8 mouse cellular contexts compared by ENCODE assay signal in genomic region chr13:100491623-100492022, GRCm38 (mm10). TPM values are rescaled to one million over a fixed set of nuclear protein-coding genes. Genes with fewer than 3 reads are reported as not detected.
A peak's percentile ranks its signal among the peaks of the same experiment; 100 is the strongest.
DNase-seq lines count a peak whose midpoint lies in the region; ATAC-seq and TF ChIP-seq lines count a peak whose summit lies in the region.

No protein-coding gene starts in this region.

- no peak overlapping the region for H3K27ac ChIP-seq in cerebellum, adult 2 months (ENCODE audit: insufficient read depth, low read length)
- H3K27ac ChIP-seq in neural tube, embryonic 11.5 days (ENCODE audit: low read depth, low read length) = no peak overlapping the region
- no peak overlapping the region for H3K27ac ChIP-seq in liver, embryonic 11.5 days (ENCODE audit: low read depth, low read length)
- peak overlapping the region; percentile 83; the same call in 1 of the 2 replicates for H3K27ac ChIP-seq in stomach, postnatal 0 days (replicated peaks)

- no peak for TF ChIP-seq POLR2A in cerebellum, adult 2 months (IDR thresholded peaks at IDR 0.05; ENCODE audit: borderline replicate concordance, insufficient read depth, low read length)

- H3K4me3 ChIP-seq in cerebellum, adult 2 months (replicated peaks; ENCODE audit: insufficient read depth, low read depth, low read length) = peak overlapping the region; percentile 87
- H3K4me3 ChIP-seq in neural tube, embryonic 11.5 days (ENCODE audit: low read depth, low read length) = peak overlapping the region; percentile 84
- H3K4me3 ChIP-seq in liver, embryonic 11.5 days (ENCODE audit: low read depth, low read length) = peak overlapping the region; percentile 89
- peak overlapping the region; percentile 85 for H3K4me3 ChIP-seq in stomach, postnatal 0 days (ENCODE audit: low read depth, low read length)

- no peak for DNase-seq in cerebellum, adult 2 months
- no peak for DNase-seq in cerebellum, postnatal 14 days
- no peak for DNase-seq in neural tube, embryonic 11.5 days (ENCODE audit: low spot score)
- no peak for DNase-seq in neural tube, embryonic 10.5 days (ENCODE audit: extremely low spot score, low spot score)
- DNase-seq in liver, embryonic 11.5 days (ENCODE audit: low spot score) = no peak
- DNase-seq in stomach, postnatal 0 days (ENCODE audit: low spot score) = no peak
- DNase-seq in embryo, embryonic 11 days = no peak
- DNase-seq in cerebellum, adult 8-10 months = no peak

- TF ChIP-seq EP300 in stomach, postnatal 0 days (optimal IDR thresholded peaks at IDR 0.05) = no peak

- WGBS in cerebellum, adult 2 months = 14% methylated on average over 6 of the region's 6 CpGs
- WGBS in neural tube, embryonic 11.5 days = 17% methylated on average over 6 of the region's 6 CpGs
- WGBS in liver, embryonic 11.5 days = 16% methylated on average over 6 of the region's 6 CpGs
- 15% methylated on average over 6 of the region's 6 CpGs for WGBS in stomach, postnatal 0 days

- H3K4me2 ChIP-seq in neural tube, embryonic 11.5 days (ENCODE audit: low read depth) = peak overlapping the region; percentile 67
- H3K4me2 ChIP-seq in liver, embryonic 11.5 days = peak overlapping the region; percentile 85
- H3K4me2 ChIP-seq in stomach, postnatal 0 days (replicated peaks; ENCODE audit: low read depth) = peak overlapping the region; percentile 77

- H3K4me1 ChIP-seq in cerebellum, adult 2 months (ENCODE audit: control insufficient read depth, insufficient read depth, low read length) = no peaks in the 10 kb centered on the region
- no peaks in the 10 kb centered on the region for H3K4me1 ChIP-seq in neural tube, embryonic 11.5 days (ENCODE audit: control insufficient read depth, insufficient read depth, low read length)
- peaks cover 6% of the 10 kb centered on the region; the same call in 1 of the 2 replicates for H3K4me1 ChIP-seq in liver, embryonic 11.5 days (replicated peaks; ENCODE audit: control insufficient read depth, insufficient read depth, low read length)
- no peaks in the 10 kb centered on the region for H3K4me1 ChIP-seq in stomach, postnatal 0 days (replicated peaks; ENCODE audit: control insufficient read depth, insufficient read depth)

- peak overlapping the region; percentile 92 for H3K9ac ChIP-seq in neural tube, embryonic 11.5 days (ENCODE audit: low read length)
- peak overlapping the region; percentile 90 for H3K9ac ChIP-seq in liver, embryonic 11.5 days (ENCODE audit: low read depth, low read length)
- peak overlapping the region; percentile 87 for H3K9ac ChIP-seq in stomach, postnatal 0 days (ENCODE audit: low read length)

- no peaks in the 10 kb centered on the region for H3K9me3 ChIP-seq in neural tube, embryonic 11.5 days (ENCODE audit: control insufficient read depth, low read length)
- H3K9me3 ChIP-seq in liver, embryonic 11.5 days (ENCODE audit: control insufficient read depth, low read length) = no peaks in the 10 kb centered on the region
- no peaks in the 10 kb centered on the region for H3K9me3 ChIP-seq in stomach, postnatal 0 days (ENCODE audit: control insufficient read depth, low read length)

- H3K36me3 ChIP-seq in neural tube, embryonic 11.5 days (ENCODE audit: control insufficient read depth, insufficient read depth, low read length) = peaks cover 2% of the 10 kb centered on the region; the same call in 1 of the 2 replicates
- H3K36me3 ChIP-seq in liver, embryonic 11.5 days (ENCODE audit: control insufficient read depth, insufficient read depth, low read length) = peaks cover 11% of the 10 kb centered on the region
- peaks cover 1% of the 10 kb centered on the region for H3K36me3 ChIP-seq in stomach, postnatal 0 days (ENCODE audit: control insufficient read depth, insufficient read depth, low read length)

- no peak for TF ChIP-seq CTCF in cerebellum, adult 2 months (IDR thresholded peaks at IDR 0.05; ENCODE audit: borderline replicate concordance, insufficient read depth, low read depth, low read length)
- TF ChIP-seq CTCF in stomach, postnatal 0 days (IDR thresholded peaks at IDR 0.05; ENCODE audit: low read depth) = no peak

- ATAC-seq in neural tube, embryonic 11.5 days (ENCODE audit: insufficient read depth, low FRiP score, low TSS enrichment) = peak; percentile 22; the same call in 1 of the 2 replicates
- ATAC-seq in liver, embryonic 11.5 days (replicated peaks; ENCODE audit: low FRiP score) = peak; percentile 8; the same call in 1 of the 2 replicates
- ATAC-seq in stomach, postnatal 0 days (ENCODE audit: low FRiP score, low TSS enrichment) = no peak

- H3K27me3 ChIP-seq in cerebellum, adult 2 months (ENCODE audit: control insufficient read depth, insufficient read depth, low read length) = no peaks in the 10 kb centered on the region
- H3K27me3 ChIP-seq in neural tube, embryonic 11.5 days (ENCODE audit: control insufficient read depth, insufficient read depth, low read length) = no peaks in the 10 kb centered on the region
- H3K27me3 ChIP-seq in liver, embryonic 11.5 days (replicated peaks; ENCODE audit: control insufficient read depth, insufficient read depth, low read length) = no peaks in the 10 kb centered on the region
- H3K27me3 ChIP-seq in stomach, postnatal 0 days (ENCODE audit: control insufficient read depth, insufficient read depth, low read length) = no peaks in the 10 kb centered on the region

RNA-seq across cellular contexts. Expression of gene Gtf2h2, which starts 0.8 kb away (rescaled TPM):
- polyA plus RNA-seq in cerebellum, adult 2 months (2012; rRNA removed) = 67.1 and 73.0 TPM in 2 replicates
- 86.0 and 86.6 TPM in 2 replicates for polyA plus RNA-seq in neural tube, embryonic 11.5 days (2014; fragmentation: Nextera tagmentation; extraction: Ambion mirVana)
- 83.2 and 86.6 TPM in 2 replicates for polyA plus RNA-seq in liver, embryonic 11.5 days (2014; fragmentation: Nextera tagmentation; extraction: Ambion mirVana)
- 25.3 and 25.7 TPM in 2 replicates for polyA plus RNA-seq in stomach, postnatal 0 days (2015; fragmentation: Nextera tagmentation; extraction: Ambion mirVana)

RNA-seq across cellular contexts. Expression of gene Naip1, which starts 39.0 kb away (rescaled TPM):
- polyA plus RNA-seq in cerebellum, adult 2 months (2012; rRNA removed) = 0.13 and 0.15 TPM in 2 replicates
- polyA plus RNA-seq in neural tube, embryonic 11.5 days (2014; fragmentation: Nextera tagmentation; extraction: Ambion mirVana) = not detected in 2 replicates
- polyA plus RNA-seq in liver, embryonic 11.5 days (2014; fragmentation: Nextera tagmentation; extraction: Ambion mirVana) = not detected in 2 replicates
- 0.06 and 0.10 TPM in 2 replicates for polyA plus RNA-seq in stomach, postnatal 0 days (2015; fragmentation: Nextera tagmentation; extraction: Ambion mirVana)
